Mouse (Mus musculus): ENCODE results near the gene Gfi1b. TPM values are rescaled to one million over a fixed set of nuclear protein-coding genes. Genes with fewer than 3 reads are reported as not detected.

Gfi1b gene
- total RNA-seq (2017), result 1.6 to 8.2 TPM (median 4.6 TPM) in 3 replicates

DNA sequence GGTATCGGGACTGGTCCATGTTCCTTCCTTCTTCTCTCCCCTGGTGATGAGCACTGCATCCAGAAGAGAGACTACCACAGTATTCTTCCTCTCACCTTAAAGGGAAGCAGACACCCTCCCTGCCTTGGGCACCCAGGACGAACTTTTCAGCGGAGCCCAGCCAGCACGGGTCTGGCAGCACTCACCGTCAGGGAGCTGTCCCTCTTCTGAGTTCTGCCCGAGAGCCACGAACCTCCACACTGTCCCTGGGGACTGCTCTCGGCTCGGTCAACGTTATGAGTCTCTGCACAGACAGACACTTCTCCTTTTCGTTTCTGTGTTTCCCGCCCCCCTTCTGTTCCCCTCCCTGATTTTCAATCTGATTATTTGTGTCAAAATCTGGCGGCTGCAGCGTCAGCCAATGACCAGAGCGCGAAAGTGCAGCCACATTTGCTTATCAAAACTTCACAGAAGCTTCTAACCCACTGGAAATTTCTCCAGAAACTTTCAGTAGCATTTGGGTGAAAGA lies at the start of gene Gfi1b:
Gene Gfi1b (minus strand): TSS at position 319 of the 508 bp plus-strand sequence.
- ATAC-seq (replicated peaks; ENCODE audit: insufficient number of reproducible peaks, low FRiP score, low TSS enrichment, poor library complexity, severe bottlenecking), result peak; percentile 68

DNA sequence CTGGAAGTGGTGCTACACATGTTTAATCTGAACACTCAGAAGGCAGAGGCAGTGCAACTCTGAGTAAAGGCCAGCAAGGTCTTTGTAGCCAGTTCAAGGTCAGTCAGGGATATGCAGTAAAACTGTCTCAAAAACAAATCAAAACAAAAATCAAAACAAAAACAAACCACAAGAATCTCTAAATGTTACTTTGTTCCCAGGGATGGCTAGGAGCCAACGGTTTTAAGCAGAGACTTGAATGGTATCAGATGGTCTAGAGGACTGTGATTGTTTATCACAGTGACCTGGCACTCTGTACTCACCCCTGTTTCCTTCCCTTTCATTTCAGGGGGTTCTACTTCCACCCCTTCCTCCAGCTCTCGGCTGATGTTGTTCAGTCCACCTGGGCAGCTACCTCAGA lies 49.7 kb upstream of the Gfi1b start:
- ATAC-seq (replicated peaks; ENCODE audit: insufficient number of reproducible peaks, low FRiP score, low TSS enrichment, poor library complexity, severe bottlenecking), result no peak

DNA sequence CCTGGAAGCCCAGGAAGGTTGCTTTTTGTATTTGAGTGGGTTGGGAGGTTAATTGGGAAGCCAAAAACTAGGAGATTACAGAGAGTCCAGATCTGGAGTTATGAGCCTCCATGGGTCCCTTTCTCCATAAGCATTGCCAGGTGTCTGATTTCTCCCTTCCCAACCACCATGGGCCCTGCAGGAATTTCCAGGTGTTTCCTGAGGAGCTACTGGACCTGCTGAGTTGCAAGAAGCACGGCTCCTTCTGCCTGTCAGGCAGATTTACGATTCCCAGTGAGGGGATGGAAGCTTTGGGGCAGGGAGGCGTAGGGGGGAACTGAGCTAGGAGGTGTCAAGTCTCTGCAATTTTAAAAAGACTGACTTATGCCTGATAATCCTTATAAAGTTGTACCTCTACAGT lies 44.0 kb upstream of the Gfi1b start:
- ATAC-seq (replicated peaks; ENCODE audit: insufficient number of reproducible peaks, low FRiP score, low TSS enrichment, poor library complexity, severe bottlenecking), result no peak

DNA sequence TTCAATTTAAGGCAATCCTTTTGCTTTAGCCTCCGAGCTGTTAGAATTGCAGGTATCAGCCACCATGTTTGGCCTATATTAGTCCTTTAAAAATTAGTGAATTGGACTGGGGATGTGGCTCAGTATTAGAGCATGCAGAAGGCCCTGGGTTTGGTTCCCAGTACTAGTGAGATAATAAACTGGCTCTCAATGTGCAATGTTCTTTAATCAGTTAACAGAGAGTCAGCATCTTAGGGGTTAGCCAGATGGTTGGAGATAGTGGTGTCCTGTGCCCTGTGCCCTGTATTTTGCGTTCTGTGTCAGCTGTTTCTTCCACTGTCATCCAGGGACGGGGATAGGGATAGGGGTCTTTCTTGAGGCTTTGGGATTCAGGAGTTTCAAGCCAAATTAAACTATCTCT lies 41.1 kb upstream of the Gfi1b start:
- no peak for ATAC-seq (replicated peaks; ENCODE audit: insufficient number of reproducible peaks, low FRiP score, low TSS enrichment, poor library complexity, severe bottlenecking)

DNA sequence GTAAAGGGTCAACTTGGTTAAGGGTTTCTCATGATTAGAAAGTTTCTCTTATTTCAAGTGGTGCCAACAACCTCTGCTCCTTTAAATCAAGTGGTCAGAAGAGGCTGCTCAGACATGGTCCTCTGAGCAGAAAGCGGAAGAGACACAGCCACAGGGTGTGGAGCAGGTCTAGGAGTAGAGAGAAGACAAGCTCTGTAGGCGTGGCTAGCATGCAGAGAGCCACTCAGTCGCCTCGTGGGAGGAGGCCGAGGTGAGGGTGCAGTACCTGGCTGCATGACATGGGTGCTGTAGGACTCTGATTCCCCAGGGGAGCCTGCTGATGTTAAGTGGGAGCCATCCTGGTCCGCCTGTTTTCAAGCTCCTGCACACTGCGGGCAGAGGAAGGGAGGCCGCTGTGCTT lies 34.4 kb upstream of the Gfi1b start:
- no peak for ATAC-seq (replicated peaks; ENCODE audit: insufficient number of reproducible peaks, low FRiP score, low TSS enrichment, poor library complexity, severe bottlenecking)

DNA sequence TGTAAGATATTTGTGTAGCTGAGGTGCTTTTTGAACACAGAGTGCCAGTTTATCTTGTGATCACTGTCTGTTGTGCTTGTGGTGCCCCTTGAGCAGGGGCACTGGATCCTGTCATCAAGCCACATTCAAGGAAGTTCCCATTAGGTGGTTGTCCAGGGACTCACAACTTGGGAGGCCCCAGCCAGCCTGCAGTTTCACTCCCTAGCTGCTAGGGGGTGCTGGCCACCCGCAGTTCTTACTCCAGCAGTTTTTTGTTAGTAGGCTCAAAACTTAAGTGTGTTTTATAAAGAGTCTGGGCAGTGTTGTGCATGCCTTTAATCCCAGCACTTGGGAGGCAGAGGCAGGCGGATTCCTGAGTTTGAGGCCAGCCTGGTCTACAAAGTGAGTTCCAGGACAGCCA lies 32.5 kb upstream of the Gfi1b start:
- peak; percentile 53; the same call in 1 of the 2 replicates for ATAC-seq (replicated peaks; ENCODE audit: insufficient number of reproducible peaks, low FRiP score, low TSS enrichment, poor library complexity, severe bottlenecking)

DNA sequence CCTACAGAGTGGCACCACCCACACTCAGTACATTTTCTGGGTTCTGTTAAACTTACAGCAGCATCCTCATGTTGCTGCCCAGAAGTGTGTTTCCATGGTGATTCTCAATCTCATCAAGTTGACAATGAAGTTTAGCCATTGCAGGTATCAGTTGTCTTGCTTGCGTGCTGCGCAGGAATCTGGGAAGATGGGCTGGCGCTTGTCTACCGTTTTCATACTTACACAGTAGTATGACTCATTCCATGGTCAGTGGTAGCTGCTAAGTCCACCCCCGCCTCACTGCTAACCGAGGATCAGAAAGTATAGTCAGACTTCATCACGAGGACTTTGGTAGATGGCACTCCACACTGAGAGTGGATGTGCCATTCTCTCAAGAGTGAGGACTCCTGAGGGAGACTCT lies 31.6 kb upstream of the Gfi1b start:
- ATAC-seq (replicated peaks; ENCODE audit: insufficient number of reproducible peaks, low FRiP score, low TSS enrichment, poor library complexity, severe bottlenecking), result no peak

DNA sequence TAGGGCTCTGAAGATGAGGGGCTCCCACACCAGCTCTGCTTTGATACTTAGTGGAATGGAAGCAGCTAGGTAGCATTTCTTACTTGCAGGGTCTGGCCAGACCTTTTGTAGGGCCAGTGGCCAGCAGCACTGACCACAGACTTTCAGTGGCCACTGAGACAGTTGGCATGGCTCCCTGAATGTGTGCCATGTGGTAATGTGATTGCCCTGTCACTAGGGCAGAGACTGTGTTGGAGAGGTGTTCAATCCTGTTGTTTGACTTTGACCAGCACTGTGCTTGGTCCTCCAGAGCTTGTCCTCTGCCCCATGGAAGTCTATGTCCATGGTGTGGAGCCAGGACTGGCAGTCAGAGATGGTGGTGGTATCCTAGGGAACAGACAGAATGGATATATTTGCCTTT lies 28.7 kb upstream of the Gfi1b start:
- no peak for ATAC-seq (replicated peaks; ENCODE audit: insufficient number of reproducible peaks, low FRiP score, low TSS enrichment, poor library complexity, severe bottlenecking)

DNA sequence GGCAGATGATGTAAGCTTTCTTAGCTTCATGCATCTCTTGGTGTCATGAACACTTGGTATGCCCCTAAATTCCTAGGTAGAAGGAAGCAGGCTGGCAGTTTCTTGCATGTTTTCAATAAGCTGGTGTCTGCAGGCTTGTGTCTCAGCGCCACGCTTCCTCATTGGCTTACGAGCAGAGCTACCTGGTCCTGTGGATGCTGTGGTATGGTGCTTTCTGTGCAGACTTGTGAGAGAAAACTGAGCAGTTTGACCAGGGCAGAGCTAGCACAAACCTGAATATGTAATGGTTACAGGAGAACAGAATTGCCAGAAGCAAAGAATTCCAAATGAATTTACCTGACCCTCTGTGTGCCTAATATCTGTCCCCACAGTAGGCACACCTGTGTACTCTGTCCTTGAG lies 21.3 kb upstream of the Gfi1b start:
- ATAC-seq (replicated peaks; ENCODE audit: insufficient number of reproducible peaks, low FRiP score, low TSS enrichment, poor library complexity, severe bottlenecking), result no peak

DNA sequence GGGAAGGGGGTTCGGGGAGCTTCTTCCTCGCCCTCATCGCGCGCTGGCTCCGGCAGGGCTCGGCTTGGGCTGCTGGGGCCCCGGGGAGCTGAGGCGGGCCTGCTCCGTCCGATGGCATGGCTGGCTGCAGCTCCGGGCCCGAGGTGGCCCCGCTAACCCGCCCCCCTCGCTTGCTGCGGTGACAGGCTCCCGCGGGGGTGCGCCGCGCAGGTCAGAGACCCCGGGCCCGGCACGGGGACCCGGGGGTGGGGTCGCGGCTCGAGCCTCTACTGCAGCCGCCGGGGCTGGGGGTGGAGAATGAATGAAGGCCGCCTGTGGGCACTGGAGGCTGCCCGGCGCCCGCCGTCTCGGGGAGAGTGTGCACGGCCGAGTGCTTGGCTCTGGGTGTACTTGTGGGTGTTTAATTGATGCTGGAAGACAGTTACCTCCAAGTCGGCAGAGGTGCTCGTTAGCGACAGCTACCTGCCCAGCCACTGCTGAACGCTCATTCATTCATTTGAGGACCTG lies 19.7 kb upstream of the Gfi1b start:
- no peak for ATAC-seq (replicated peaks; ENCODE audit: insufficient number of reproducible peaks, low FRiP score, low TSS enrichment, poor library complexity, severe bottlenecking)

DNA sequence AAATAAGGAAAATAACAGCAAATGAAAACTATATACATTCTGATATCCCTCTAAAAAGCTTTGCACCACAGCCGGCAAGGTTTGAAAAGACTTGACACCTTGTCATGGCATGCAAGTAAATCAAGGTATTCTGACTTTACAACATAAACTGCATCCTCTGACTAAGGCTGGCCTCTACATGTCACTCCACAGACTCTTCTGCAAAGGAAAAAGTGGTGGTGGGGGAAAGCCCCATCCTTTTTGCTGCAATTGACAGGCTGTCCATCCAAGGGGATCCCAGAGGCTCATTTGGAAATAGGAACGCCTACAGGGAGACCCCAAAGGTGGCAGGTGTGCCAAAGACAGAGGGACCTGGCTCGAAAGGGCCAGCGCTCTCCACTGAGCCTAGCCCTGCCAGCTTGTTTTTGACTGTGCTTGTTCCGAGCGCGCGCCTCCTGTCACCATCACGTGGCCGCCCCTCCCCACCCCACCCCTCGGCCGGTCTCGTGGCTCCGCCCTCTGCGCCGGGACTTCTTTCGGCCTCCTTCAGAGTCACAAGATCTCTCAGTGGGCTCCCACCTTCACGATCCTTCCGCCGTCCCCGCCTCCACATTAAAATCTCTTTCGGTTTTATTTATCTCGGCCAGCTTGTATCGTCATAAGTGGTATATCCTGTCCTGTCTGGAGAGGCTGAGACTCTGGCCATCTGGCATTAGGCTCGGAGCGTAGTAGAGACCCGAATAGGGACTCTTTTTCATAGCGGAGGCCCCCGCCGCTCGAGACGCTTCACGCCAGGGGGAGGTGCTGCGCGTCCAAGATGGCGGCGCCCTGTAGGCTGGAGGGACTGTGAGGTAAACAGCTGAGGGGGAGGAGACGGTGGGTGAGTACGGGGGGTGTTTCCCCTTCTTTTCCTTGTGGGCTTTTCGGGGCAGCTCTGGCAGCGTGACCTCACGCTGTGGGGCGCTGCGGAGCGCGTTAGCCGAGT lies 19.0 kb upstream of the Gfi1b start, which contains the start of gene Tsc1:
Gene Tsc1 (plus strand): TSS at position 768 of the 964 bp plus-strand sequence.
- ATAC-seq (replicated peaks; ENCODE audit: insufficient number of reproducible peaks, low FRiP score, low TSS enrichment, poor library complexity, severe bottlenecking), result peak; percentile 98

DNA sequence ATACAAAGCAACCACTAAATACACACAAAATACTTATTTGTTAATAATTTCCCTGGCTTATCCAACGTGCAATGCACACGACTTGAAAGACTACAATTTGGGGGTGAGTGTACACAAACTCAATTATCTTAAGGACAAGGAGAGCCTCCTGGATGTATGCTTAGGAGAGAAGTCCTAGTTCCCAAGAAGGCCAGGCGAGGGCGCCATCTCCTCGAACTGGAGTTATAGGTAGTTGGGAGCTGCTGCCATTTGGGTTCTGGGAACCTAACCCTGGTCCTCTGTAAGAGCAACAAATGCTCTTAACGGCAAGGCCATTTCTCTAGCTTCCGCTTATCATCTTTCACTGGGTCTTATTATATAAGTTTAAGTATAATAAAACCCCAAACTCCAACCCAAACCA lies 18.0 kb upstream of the Gfi1b start:
- no peak for ATAC-seq (replicated peaks; ENCODE audit: insufficient number of reproducible peaks, low FRiP score, low TSS enrichment, poor library complexity, severe bottlenecking)

DNA sequence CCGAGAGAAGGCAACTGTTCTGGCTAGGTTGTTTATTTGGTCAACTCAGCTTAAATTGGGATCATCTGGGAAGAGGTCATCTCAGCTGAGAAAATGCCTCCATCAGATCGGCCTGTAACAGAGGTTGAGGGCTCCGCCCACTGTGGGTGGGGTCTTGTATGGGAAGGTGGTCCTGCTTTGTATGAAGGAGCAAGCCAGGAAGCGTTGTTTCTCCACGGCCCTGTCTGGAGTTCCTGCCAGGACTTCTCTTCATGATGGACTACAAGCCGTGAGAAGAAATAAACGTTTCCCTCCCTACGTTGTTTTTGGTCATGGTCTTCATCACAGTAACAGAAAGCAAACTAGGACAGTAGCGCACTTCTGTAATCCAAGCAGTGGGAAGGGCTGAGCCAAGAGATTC lies 17.1 kb upstream of the Gfi1b start:
- no peak for ATAC-seq (replicated peaks; ENCODE audit: insufficient number of reproducible peaks, low FRiP score, low TSS enrichment, poor library complexity, severe bottlenecking)

DNA sequence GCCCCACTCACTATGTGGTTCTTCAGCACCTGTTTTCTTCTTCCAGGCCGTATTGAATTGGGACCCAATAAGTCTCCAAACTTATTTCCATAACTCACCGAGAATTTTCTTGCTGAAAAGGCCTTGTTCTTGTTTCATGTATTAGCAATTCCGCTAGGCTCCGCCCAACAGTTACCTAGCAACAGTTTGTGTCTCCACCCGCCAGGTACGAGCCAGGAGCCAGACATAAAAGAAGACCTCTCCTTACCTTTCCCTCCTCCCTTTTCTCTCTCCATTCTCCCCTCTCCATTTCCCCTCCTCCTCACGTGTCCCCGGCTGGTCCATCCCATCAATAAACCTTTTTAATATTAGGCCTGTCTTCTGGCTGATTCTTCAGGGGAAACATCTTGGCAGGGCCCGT lies 16.6 kb upstream of the Gfi1b start:
- no peak for ATAC-seq (replicated peaks; ENCODE audit: insufficient number of reproducible peaks, low FRiP score, low TSS enrichment, poor library complexity, severe bottlenecking)

DNA sequence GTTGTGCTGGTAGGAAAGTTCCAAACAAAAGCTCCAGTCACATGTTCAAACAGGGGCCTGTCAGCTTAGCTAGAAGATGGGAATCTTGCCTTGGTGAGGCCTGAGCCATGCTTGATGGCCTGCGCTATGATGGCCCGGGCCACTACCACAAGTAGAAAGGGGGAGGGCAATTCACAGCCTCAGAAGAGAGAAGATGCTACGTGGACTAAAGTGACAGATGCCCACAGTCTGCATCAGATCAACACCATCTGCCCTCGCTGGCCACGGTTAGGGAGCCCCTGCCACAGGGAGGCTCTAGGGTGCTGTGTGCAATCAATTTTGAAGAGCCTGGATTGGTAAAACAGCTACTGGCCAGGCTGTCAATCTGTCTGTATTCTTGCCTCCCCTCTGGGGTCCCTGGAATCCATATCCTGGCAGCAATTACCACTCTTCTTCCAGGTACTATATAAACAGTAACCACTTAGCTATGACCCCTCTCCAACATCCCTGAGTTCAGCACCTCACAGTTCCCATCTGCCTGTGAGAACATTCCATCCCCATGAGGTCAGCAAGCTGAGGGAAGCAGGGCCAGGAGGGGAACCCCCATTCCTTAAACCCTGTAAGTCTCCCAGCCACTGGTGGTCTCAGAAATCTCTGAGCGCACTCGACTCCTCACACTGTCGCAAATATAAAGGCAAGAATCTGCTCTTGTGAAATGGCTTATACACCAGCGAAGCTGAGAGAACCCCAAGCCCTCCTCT lies 15.5 kb upstream of the Gfi1b start:
- no peak for ATAC-seq (replicated peaks; ENCODE audit: insufficient number of reproducible peaks, low FRiP score, low TSS enrichment, poor library complexity, severe bottlenecking)

DNA sequence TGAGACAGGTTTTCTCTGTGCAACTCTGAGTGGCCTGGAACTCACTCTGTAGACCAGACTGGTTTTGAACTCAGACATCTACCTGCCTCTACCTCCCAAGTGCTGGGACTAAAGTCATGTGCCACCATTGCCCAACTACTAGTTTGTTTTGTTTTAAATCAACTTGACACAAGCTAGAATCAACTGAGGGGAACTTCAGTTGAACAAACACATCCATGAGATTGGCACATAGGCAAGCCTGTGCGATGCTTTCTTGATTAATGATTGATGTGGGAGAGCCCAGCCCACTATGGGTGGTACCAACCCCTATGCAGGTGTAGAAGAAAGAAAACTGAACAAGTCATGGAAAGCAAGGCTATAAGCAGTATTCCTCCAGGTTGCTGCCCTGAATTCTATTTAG lies 13.4 kb upstream of the Gfi1b start:
- no peak for ATAC-seq (replicated peaks; ENCODE audit: insufficient number of reproducible peaks, low FRiP score, low TSS enrichment, poor library complexity, severe bottlenecking)

DNA sequence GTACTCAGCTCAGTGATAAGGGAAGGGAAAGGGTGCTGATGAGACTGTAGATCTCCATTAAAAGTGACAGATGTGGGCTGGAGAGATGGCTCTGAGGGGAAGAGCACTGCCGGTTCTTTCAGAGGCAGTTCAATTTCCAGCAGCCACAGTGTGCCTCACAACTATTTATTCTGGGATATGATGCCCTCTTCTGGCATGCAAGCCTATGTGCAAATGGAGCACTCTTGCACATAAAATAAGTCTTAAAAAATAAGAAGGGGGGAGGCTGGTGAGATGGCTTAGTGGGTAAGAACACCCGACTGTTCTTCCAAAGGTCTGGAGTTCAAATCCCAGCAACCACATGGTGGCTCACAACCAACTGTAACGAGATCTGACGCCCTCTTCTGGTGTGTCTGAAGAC lies 11.4 kb upstream of the Gfi1b start:
- ATAC-seq (replicated peaks; ENCODE audit: insufficient number of reproducible peaks, low FRiP score, low TSS enrichment, poor library complexity, severe bottlenecking), result no peak

DNA sequence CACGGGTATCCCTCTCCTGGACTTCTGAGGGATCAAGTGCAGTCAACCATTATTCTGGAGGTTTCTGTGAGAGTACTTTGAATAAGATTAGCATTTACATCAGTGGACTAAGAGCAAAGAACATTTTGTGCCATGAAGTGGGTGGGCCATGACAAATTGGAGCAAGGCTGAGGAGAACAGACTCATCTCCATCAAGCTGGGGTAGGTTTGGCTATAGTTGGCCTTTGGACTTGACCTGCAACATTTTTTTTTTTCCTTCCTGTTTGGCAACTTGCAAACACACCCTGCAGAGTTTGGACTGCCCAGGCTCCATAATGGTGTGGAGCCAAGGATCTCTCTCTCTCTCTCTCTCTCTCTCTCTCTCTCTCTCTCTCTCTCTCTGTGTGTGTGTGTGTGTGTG lies 10.8 kb upstream of the Gfi1b start:
- no peak for ATAC-seq (replicated peaks; ENCODE audit: insufficient number of reproducible peaks, low FRiP score, low TSS enrichment, poor library complexity, severe bottlenecking)

DNA sequence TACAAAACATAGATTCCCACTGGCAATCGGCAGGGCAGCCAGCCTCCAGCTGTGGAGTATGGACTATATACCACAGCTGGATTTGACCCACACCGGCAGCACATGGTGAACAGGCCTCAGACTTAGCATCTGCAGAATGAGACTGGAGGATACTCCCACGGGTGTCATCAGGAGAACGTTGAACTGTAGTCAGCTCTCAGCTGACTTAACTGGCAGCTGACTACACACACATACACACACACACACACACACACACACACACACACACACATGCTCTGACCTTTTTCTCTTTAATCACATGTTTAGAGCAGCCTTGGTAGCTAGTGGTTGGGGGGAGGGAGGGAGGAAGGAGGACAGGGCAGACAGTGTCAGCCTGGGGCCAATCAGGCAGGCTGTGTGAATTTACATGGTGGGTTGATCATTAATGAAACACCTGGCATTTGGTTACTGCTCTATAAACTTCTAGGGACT lies 8.2 kb upstream of the Gfi1b start:
- no peak for ATAC-seq (replicated peaks; ENCODE audit: insufficient number of reproducible peaks, low FRiP score, low TSS enrichment, poor library complexity, severe bottlenecking)
